Mouse (Mus musculus): ENCODE results near the gene Ddah1.

GRCm38 (mm10) chr3:145757177-145757576, 1.3 kb upstream of the Ddah1 start:
- TF ChIP-seq CTCF (IDR thresholded peaks at IDR 0.05; ENCODE audit: low read depth): no peak
- no peak for TF ChIP-seq EP300 (IDR thresholded peaks at IDR 0.05; ENCODE audit: low read depth)

Measured in heart, postnatal 0 days (tissue).